In genomic region chr11:104510606-104511005, GRCm38 (mm10) we compare ENCODE assay signal across 9 mouse cellular contexts. TPM values are rescaled to one million over a fixed set of nuclear protein-coding genes. Genes with fewer than 3 reads are reported as not detected.
DNase-seq lines count a peak whose midpoint lies in the region; ATAC-seq and TF ChIP-seq lines count a peak whose summit lies in the region.
"Had no signal": no experiment of that assay in that cellular context is flagged by ENCODE, and none has a peak within 500 bp of the region (broad histone marks: within the 10 kb centered on the region; RNA-seq: fewer than 3 reads in every experiment).

No protein-coding gene starts in this region.

- no peaks in the 10 kb centered on the region for H3K9me3 ChIP-seq in hindbrain, embryonic 11.5 days (ENCODE audit: control insufficient read depth, low read length)
- H3K9me3 ChIP-seq in hindbrain, embryonic 13.5 days, result no peaks in the 10 kb centered on the region
- no peaks in the 10 kb centered on the region for H3K9me3 ChIP-seq in lung, postnatal 0 days (ENCODE audit: low read length)
- H3K9me3 ChIP-seq in forebrain, embryonic 10.5 days, result no peaks in the 10 kb centered on the region
- H3K9me3 ChIP-seq: midbrain, embryonic 12.5 days had no signal

- no peak overlapping the region for H3K9ac ChIP-seq in hindbrain, embryonic 11.5 days (ENCODE audit: low read depth, low read length)
- H3K9ac ChIP-seq in hindbrain, embryonic 13.5 days, result no peak overlapping the region
- no peak overlapping the region for H3K9ac ChIP-seq in lung, postnatal 0 days (replicated peaks; ENCODE audit: low read depth)
- H3K9ac ChIP-seq: midbrain, embryonic 12.5 days had no signal

- peak; percentile 73 for TF ChIP-seq CTCF in lung, postnatal 0 days (IDR thresholded peaks at IDR 0.05)

- no peak for TF ChIP-seq EP300 in lung, postnatal 0 days (IDR thresholded peaks at IDR 0.05)

- peaks cover 6% of the 10 kb centered on the region; the same call in 1 of the 2 replicates for H3K36me3 ChIP-seq in hindbrain, embryonic 11.5 days (ENCODE audit: control insufficient read depth, insufficient read depth, low read length)
- peaks cover 80% of the 10 kb centered on the region for H3K36me3 ChIP-seq in hindbrain, embryonic 13.5 days
- H3K36me3 ChIP-seq in lung, postnatal 0 days (ENCODE audit: insufficient read depth, low read length), result peaks cover 42% of the 10 kb centered on the region
- peaks cover 98% of the 10 kb centered on the region for H3K36me3 ChIP-seq in forebrain, embryonic 10.5 days (replicated peaks)

- DNase-seq in hindbrain, embryonic 11.5 days (ENCODE audit: low spot score), result peak; percentile 69
- DNase-seq in urinary bladder, postnatal 14 days (ENCODE audit: low spot score), result peak; percentile 13
- DNase-seq in urinary bladder, postnatal 10 days (ENCODE audit: low spot score), result no peak
- peak; percentile 68 for DNase-seq in embryo, embryonic 10.5 days (ENCODE audit: low spot score)
- peak; percentile 57 for DNase-seq in lung, postnatal 0 days (ENCODE audit: low spot score)
- DNase-seq in yolk sac, embryonic 10.5 days (ENCODE audit: low spot score), result no peak
- DNase-seq in forebrain, embryonic 10.5 days (ENCODE audit: extremely low spot score, low spot score), result no peak

- no peak overlapping the region for H3K4me3 ChIP-seq in hindbrain, embryonic 11.5 days (ENCODE audit: low read depth, low read length)
- no peak overlapping the region for H3K4me3 ChIP-seq in hindbrain, embryonic 13.5 days
- no peak overlapping the region for H3K4me3 ChIP-seq in lung, postnatal 0 days (ENCODE audit: low read depth, low read length)
- no peak overlapping the region for H3K4me3 ChIP-seq in forebrain, embryonic 10.5 days
- H3K4me3 ChIP-seq: midbrain, embryonic 12.5 days had no signal

- WGBS in hindbrain, embryonic 11.5 days, result 93% methylated on average over 2 of the region's 2 CpGs
- WGBS in hindbrain, embryonic 13.5 days, result 95% methylated on average over 2 of the region's 2 CpGs
- whole genome bisulfite sequencing in lung, postnatal 0 days, result 83% methylated on average over 2 of the region's 2 CpGs
- WGBS in forebrain, embryonic 10.5 days, result 90% methylated on average over 2 of the region's 2 CpGs

- no peaks in the 10 kb centered on the region for H3K4me1 ChIP-seq in hindbrain, embryonic 11.5 days (replicated peaks; ENCODE audit: control insufficient read depth, insufficient read depth, low read length)
- no peaks in the 10 kb centered on the region for H3K4me1 ChIP-seq in hindbrain, embryonic 13.5 days (replicated peaks)
- H3K4me1 ChIP-seq in lung, postnatal 0 days (ENCODE audit: insufficient read depth, low read depth, low read length), result no peaks in the 10 kb centered on the region
- no peaks in the 10 kb centered on the region for H3K4me1 ChIP-seq in forebrain, embryonic 10.5 days
- H3K4me1 ChIP-seq: midbrain, embryonic 12.5 days had no signal

- no peak for ATAC-seq in hindbrain, embryonic 11.5 days (ENCODE audit: low FRiP score)
- ATAC-seq in hindbrain, embryonic 13.5 days (ENCODE audit: low FRiP score), result no peak
- no peak for ATAC-seq in lung, postnatal 0 days

- no peak overlapping the region for H3K4me2 ChIP-seq in hindbrain, embryonic 11.5 days (replicated peaks; ENCODE audit: low read depth, low read length)
- H3K4me2 ChIP-seq in hindbrain, embryonic 13.5 days, result no peak overlapping the region
- no peak overlapping the region for H3K4me2 ChIP-seq in lung, postnatal 0 days (replicated peaks; ENCODE audit: low read depth, low read length)
- H3K4me2 ChIP-seq: midbrain, embryonic 12.5 days had no signal

- H3K27me3 ChIP-seq in hindbrain, embryonic 11.5 days (ENCODE audit: control insufficient read depth, insufficient read depth, low read length), result no peaks in the 10 kb centered on the region
- H3K27me3 ChIP-seq in hindbrain, embryonic 13.5 days, result no peaks in the 10 kb centered on the region
- no peaks in the 10 kb centered on the region for H3K27me3 ChIP-seq in lung, postnatal 0 days (replicated peaks; ENCODE audit: insufficient read depth, low read length)
- no peaks in the 10 kb centered on the region for H3K27me3 ChIP-seq in forebrain, embryonic 10.5 days (ENCODE audit: poor library complexity, severe bottlenecking)
- H3K27me3 ChIP-seq: midbrain, embryonic 12.5 days had no signal

- H3K27ac ChIP-seq in hindbrain, embryonic 11.5 days (ENCODE audit: low read depth, low read length), result no peak overlapping the region
- H3K27ac ChIP-seq in hindbrain, embryonic 13.5 days, result no peak overlapping the region
- H3K27ac ChIP-seq in lung, postnatal 0 days (ENCODE audit: low read length), result no peak overlapping the region
- H3K27ac ChIP-seq in forebrain, embryonic 10.5 days, result no peak overlapping the region
- H3K27ac ChIP-seq: midbrain, embryonic 12.5 days had no signal

RNA-seq across cellular contexts. Expression of gene Cdc27, which starts 39.8 kb away (rescaled TPM):
- polyA plus RNA-seq in hindbrain, embryonic 11.5 days (2014; fragmentation: Nextera tagmentation; extraction: Ambion mirVana), result 54.3 and 58.6 TPM in 2 replicates
- polyA plus RNA-seq in hindbrain, embryonic 13.5 days (2015; fragmentation: Nextera tagmentation; extraction: Ambion mirVana), result 38.7 and 39.6 TPM in 2 replicates
- 18.4 and 20.0 TPM in 2 replicates for polyA plus RNA-seq in lung, postnatal 0 days (2015; fragmentation: Nextera tagmentation; extraction: Ambion mirVana)
- polyA plus RNA-seq in forebrain, embryonic 10.5 days (2016; fragmentation: Nextera tagmentation; extraction: Ambion mirVana), result 54.4 and 58.9 TPM in 2 replicates

RNA-seq across cellular contexts. Expression of gene Myl4, which starts 39.9 kb away (rescaled TPM):
- 3.4 and 4.5 TPM in 2 replicates for polyA plus RNA-seq in hindbrain, embryonic 11.5 days (2014; fragmentation: Nextera tagmentation; extraction: Ambion mirVana)
- polyA plus RNA-seq in hindbrain, embryonic 13.5 days (2015; fragmentation: Nextera tagmentation; extraction: Ambion mirVana), result 5.3 and 6.7 TPM in 2 replicates
- 80.4 and 87.4 TPM in 2 replicates for polyA plus RNA-seq in lung, postnatal 0 days (2015; fragmentation: Nextera tagmentation; extraction: Ambion mirVana)
- 0.33 and 0.83 TPM in 2 replicates for polyA plus RNA-seq in forebrain, embryonic 10.5 days (2016; fragmentation: Nextera tagmentation; extraction: Ambion mirVana)

RNA-seq across cellular contexts. Expression of gene Kansl1, which starts 41.9 kb away (rescaled TPM):
- 29.8 and 31.3 TPM in 2 replicates for polyA plus RNA-seq in hindbrain, embryonic 11.5 days (2014; fragmentation: Nextera tagmentation; extraction: Ambion mirVana)
- polyA plus RNA-seq in hindbrain, embryonic 13.5 days (2015; fragmentation: Nextera tagmentation; extraction: Ambion mirVana), result 27.9 and 29.8 TPM in 2 replicates
- polyA plus RNA-seq in lung, postnatal 0 days (2015; fragmentation: Nextera tagmentation; extraction: Ambion mirVana), result 11.0 and 12.8 TPM in 2 replicates
- polyA plus RNA-seq in forebrain, embryonic 10.5 days (2016; fragmentation: Nextera tagmentation; extraction: Ambion mirVana), result 24.5 and 25.9 TPM in 2 replicates

Comparison
In these comparisons a context has a peak if more than half of its experiments do, and no peak if none do; other contexts are left out.
1. DNase-seq: peak in hindbrain, embryonic 11.5 days (single experiment), urinary bladder, postnatal 14 days (single experiment), embryo, embryonic 10.5 days (single experiment) and lung, postnatal 0 days (single experiment); none in urinary bladder, postnatal 10 days (single experiment), yolk sac, embryonic 10.5 days (single experiment) and forebrain, embryonic 10.5 days (single experiment).
2. RNA of gene Myl4, which starts 39.9 kb away (polyA plus RNA-seq): 80.4 to 87.4 TPM in lung, postnatal 0 days; 5.3 to 6.7 TPM in hindbrain, embryonic 13.5 days, 3.4 to 4.5 TPM in hindbrain, embryonic 11.5 days and 0.33 to 0.83 TPM in forebrain, embryonic 10.5 days; every median in the first group is over 10 times any median in the second.